Mouse (Mus musculus) yolk sac, embryonic 10.5 days (tissue): ENCODE data around the gene Gm48552.

Source experiments
- DNase-seq: peaks from one replicate; pipeline ENCODE4 v3.0.0-alpha.2; 2017; ENCODE audit warnings: low spot score

Gm48552 gene

DNA sequence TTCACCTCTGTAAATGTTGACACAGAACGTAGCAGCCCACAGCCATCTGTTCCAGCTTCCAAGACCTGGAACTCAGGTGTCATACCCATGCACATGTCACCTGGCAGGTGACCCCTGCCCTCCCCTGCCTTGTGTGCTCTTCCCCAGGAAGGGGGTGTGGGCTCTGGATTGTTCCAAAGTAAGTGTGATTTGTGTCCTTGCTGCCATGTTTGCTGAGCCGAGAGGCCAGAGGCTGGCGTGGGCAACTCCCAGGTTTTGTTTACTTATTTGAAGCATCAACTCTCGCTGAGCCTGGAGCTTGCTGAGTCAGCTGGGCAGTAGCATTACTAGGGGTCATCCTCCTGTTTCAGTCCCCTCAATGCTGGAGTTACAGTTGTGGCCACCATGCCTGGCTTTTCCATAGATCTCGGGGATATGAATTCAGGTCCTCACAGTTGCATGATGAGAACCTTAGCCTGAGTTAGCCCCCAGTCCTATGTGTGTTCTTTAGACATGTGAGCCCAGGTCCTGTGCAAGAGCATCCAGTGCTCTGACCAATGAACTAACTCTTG lies at the start of gene Gm48552:
TSS of gene Gm48552 (plus strand) at position 501 of the 551 bp plus-strand sequence.
- DNase-seq, result peak; percentile 71

DNA sequence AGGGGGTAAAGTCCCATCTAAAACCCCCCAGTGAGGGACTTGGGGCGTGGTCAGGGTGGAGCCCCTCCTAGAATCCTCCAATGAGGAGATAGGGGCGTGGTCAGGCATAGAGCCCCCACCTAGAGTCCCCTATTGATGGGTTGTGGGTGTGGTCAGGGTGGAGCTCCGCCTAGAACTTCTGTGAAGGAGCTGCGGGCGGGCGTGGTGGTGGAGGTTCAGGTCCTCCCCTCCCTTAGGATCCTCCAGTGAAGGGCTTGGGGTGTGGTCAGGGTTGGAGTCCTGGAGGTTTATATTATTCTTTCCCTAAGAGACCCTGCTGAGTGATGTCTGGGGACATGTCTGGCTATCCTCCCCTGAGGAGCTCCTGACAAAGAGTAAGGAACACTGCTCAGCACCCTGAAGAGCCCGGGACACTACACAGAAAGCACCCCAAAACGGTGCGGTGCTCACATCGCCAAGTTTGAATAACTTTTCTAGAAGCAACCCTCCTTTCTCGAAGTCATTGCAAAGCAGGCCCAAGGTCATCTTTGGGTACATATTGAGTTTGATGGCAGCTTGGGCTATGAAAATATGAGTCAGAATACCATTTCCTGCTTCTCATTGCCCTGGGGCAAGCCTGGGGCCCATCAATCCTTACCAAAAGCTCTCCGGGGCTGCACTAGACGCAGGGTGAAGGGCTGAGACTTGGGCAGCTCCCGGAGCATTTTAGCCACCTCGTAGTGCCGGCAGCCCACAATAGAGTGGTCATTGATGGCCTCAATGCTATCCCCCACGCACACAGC lies 48.1 kb upstream of the Gm48552 start:
- DNase-seq, result no peak

DNA sequence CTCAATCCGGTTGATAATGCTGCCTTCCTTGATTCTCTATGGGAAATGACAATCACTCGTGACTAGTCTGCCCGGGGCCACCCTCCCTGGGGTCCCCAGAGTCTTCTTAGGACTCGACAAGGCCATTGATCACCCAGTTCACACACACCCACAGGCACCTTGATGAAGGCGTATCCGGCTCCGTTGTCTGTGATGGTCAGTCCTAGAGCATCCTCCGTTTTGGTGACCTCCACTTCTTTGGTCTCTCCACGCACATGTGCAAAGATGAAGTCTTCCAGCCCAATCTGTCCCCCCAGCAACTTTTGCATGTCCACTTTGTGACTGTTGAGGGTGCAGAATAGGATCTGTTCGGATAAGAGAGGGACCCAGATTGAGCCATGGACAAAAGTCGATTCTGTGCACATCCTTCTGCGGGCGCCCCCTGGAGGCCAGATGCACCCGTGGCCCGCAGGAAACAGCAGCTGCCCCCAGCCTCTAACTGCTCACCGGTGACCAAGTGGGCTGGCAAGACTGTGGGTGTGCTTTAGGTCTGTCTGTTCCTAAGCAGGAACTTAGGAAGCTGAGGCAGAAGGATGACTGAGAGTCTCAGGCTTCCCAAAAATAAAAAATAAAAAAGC lies 47.4 kb upstream of the Gm48552 start:
- DNase-seq, result no peak

DNA sequence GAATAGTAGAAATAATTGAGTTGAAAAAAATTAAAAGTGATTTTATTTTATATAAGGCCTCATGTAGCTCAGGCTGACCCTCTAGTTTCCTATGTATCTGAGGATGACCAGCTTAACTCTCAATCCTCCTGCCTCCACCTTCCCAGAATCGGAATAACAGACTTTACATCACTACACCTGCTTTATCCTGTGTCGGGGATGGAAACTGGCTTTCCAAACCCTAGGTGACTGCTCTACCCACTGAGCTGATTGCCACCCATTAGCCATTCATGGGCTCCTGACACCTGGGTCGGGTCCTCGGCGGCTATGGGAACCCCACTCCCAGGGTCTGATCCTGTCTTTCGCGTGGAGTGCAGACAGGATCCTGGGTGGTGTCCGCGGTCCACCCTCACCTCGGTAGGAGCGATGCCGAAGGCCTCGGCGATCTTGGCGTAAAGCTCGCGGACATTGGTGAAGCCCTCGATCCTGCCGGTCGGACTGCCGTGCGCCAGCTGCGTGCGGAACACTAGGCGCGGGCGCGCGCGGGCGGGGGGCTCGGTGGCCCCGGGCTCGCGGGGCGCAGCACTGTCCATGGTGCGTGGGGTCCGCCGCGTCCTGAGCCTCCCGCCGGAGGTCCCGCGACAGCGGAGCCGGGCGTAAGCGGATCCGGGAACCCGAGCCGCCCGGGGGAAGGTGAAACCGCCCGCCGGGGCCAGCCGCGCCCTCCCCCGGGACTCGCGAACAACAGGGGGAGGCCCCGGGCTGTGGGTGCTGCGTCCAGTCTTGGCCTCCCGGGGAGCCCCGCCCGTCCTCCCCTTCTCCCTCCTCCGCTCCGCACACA lies 45.9 kb upstream of the Gm48552 start, which contains the start of gene Gipc3:
TSS of gene Gipc3 (minus strand) at position 581 of the 820 bp plus-strand sequence.
- no peak for DNase-seq

DNA sequence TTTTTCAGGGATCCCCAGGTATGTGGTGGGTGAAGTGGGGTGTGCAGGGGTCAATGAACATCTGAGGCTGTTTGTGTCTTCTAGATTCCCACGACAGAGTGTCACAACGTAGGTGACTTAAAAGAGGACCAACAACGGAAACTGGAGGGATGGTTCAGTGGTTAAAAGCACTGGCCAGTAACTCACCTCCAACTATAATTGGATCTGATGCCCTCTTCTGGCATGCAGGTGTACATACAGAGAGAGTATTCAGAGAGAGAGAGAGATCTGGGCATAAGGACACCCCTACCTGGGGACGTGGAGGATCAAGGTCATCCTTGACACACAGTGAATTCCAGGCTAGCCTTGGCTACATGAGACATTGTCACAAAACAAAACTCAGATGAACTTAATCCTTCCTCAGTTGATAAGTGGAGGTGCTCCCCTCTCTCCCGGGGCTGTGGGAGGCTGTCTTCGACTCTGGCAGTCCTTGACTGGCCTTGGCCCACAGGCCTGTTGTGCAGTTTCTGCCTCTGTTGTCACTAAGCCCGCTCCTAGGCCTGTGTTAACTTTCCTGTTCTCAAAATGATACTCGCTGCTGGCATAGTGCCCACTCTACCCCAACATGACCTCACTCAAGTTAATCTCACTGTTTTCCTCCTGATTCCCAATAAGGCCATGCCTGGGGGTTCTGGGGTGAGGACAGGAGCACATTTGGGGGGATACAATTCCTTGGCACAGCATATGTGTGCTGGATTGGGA lies 44.2 kb upstream of the Gm48552 start:
- no peak for DNase-seq

DNA sequence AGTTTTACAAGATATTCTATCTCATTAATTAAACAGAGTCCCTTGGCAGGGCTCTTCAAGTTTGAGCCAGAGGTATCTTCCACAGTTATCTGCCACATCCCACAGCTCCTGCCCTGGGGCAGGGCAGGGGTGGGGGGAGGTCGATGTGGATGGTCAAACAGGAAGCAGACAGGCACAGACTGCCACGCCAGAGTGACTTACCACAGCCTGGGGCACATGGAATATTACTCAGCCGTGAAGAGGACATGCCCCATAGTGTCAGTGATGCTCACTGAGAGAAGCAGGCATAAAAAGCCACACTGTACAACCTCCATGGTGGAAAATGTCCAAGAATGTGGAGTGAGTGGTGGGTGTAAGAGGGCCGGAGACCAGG lies 43.7 kb upstream of the Gm48552 start:
- DNase-seq, result no peak

DNA sequence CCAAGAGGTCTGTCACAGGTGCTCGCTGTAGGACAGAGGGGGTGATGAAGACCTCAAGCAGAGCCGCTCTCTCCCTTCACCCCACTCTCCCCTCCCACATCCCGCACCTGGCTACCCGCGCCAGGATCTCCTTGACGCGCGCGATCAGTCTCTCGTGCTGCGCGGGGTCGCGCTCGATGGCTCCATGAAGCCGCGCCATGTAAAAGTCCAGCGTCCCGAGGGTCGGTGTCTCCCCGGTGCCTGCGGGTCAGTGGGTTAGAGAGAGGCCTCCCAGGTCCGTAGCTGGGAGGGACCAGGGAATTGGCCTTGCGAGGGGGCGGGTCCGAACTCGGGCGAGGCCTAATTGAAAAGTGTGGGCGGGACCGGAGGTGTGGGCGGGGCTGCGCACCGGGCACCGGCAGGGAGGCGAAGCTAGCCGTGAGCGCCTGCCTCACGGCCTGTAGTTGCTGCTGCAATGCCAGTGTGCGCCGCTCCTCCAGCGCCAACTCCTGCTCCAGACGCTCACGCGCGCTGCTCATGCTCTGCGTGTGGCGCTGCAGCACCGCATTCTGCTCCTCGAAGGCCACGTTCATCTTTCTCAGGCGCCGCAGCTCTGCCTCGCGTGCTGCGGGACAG lies 42.2 kb upstream of the Gm48552 start:
- peak; percentile 63 for DNase-seq

DNA sequence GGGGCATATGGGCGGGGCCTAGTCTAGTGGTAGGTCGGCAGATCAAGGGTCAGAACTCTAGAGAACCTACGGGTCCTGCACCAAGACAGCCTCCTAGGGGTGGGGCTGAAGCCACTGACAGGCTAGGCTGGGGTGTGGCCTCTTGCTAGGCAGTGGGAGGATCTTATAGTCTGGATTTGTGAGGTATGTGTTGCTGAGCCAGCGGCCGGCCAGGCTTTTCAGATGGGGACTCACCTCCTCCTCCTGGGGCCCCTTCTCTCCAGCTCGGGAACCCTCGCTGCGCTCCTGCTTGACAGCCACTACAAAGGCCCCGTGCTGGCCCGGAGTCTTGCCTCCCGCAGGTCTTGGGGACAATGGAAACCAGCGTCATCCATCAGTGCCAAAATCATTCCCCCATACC lies 39.7 kb upstream of the Gm48552 start:
- DNase-seq, result peak; percentile 91

DNA sequence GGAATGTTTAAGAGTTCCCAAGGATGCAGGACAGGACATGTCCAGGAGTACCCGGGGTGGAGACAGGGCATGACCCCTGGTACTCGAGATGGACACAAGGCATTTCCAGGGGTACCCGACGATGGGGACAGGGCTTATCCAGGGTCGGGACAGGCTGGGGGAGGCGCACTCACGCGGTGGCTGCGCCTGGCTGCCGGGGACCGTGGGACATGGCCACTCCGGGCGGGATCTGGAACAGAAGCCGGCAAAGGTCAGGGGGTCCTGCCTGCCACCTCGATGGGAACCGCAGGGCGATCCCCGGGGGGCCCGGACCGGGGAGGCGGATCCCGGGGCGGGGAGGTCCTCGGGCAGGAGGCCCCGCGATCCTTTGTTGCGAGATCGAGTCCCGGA lies 38.8 kb upstream of the Gm48552 start:
- no peak for DNase-seq

DNA sequence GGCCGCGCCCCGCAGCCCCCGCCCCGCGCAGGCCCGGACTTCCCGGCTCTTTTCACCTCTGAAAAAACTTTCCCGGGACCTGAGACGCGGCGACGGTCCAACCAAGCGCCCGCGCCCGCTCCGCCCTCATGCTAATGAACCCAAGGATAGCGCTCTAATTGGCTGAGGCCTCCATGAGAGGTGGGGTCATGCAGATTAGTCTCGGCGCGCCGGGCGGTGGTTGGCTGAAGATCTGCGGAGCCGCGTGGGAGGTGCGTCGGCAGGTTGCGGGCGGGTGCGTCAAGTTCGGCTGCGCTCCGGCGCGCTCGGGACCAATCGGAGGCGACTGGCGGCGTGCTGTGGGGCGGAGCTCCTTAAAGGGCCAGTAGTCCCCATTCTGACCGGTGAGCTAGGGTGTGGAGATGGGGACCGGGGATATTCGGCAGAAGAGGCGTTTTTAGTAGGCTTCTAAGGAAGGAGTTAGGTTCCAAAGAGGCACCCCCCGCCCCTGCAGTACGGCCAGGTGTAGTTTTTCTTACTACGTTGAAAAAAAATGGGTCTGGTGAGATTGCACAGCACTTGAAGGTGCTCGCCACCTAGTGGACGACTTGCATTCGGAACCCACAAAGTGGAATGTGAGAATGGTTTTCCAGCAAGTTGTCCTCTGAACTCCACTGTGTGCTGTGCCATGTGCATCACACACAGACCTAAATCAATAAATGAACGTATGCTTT lies 38.3 kb upstream of the Gm48552 start, which contains the start of gene Hmg20b:
TSS of gene Hmg20b (minus strand) at position 130 of the 713 bp plus-strand sequence.
- DNase-seq, result peak; percentile 99

DNA sequence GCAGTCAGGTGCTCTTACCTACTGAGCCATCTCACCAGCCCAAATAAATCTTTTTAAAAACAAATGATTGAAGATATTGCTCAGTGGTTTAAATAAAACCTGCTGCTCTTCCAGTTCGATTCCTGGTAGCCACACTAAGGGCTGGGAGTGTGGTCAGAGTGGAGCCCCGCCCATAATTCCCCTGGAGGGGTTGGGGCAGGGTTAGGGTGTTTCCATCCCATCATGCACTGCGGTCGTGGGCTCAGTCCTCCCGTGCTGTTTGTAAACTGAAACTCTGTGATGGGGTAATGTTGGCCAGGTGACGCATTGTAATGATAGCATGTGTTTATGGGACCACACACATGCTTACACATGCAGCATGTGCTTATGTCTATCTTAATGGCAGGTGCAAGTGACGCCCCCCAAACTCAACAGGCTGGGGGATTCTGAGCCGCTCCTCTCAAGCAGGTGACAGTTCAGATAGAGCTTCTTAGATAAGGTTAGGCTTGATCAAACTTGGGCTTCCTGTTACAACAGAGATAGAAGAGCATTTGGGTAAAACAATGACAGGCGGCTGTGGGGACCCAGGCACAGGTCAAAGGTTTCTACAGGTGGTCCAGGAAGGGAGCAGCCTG lies 37.0 kb upstream of the Gm48552 start:
- peak; percentile 85 for DNase-seq

DNA sequence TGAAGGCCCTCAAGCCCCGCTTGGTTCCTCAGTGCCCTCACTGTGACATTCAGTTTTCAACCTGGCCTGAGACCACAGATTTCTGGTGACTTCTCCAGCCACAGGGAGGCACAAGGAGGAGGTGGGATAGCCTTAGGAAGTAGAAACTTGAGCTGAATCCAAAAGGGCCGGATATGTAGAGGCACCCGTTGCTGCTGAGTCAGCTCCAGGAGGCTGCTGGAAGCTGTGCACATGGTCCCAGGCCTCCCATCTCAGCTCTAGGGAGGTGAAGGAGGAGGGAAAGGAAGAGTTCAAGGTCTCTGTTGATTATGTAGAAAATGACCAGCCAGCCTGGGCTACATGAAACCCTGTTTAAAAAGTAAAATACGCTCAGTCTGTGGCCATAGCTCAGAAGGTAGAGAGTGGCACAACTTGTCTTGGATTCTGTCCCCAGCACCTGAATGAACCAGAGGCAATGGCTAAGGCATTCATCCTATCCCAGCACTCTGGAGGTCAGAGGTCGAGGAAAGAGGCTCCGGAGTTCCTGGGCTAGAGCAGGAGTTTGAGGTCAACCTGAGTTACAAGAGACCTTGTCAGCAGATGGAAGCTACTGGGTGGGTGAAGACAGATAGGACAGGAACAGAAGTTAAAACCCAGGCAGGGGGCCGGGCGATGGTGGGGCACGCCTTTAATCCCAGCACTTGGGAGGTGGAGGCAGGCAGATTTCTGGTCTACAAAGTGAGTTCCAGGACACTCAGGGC lies 33.9 kb upstream of the Gm48552 start:
- peak; percentile 74 for DNase-seq

DNA sequence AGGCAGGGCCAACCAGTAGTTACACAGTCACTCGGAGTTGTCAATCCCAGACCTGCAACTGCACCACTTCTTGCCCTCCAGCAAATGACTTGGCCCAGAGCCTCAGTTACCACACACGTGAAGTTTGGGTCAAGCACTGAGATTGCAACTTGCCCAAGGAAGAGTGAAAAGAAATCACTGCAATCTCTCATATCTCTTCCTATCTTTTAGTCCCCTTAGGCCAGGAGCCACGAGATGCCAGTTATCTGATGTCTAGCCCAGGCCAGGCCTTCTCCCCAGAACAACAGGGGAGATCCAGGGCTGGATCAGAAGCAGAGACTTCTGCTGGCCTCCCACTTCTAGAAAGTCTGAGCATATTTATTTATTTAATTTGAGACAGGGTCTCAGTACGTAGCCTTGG lies 33.3 kb upstream of the Gm48552 start:
- DNase-seq, result no peak

DNA sequence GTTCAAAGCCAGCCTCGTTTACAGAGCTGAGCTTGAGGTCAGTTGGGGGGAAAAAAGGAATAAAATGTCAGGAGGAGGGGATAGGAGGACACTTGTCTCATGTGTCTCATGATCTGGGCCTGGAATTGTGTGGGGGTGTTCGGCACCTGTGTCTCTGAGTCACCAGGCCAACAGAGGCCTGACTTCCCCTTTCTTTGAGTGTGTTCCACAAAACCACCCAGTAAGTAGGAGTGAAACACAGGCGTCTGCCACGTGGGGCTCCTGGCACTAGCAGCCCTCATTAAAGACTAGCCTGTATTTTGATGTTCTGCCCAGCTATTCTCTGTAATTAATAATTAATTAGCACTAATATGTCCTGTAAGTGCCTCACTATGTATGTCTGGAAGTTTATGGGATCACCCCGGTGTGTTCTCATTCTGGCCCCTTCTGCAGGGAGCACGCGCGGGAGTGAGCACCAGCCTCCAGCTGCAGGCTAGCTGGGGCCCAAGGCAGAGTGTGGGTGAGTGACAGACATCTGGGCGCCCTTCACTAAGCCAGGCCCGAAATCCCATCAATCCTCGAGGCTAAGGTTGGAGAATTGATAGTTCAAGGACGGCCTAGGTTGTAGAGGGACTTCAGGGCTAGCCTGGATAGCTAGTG lies 32.3 kb upstream of the Gm48552 start:
- no peak for DNase-seq

DNA sequence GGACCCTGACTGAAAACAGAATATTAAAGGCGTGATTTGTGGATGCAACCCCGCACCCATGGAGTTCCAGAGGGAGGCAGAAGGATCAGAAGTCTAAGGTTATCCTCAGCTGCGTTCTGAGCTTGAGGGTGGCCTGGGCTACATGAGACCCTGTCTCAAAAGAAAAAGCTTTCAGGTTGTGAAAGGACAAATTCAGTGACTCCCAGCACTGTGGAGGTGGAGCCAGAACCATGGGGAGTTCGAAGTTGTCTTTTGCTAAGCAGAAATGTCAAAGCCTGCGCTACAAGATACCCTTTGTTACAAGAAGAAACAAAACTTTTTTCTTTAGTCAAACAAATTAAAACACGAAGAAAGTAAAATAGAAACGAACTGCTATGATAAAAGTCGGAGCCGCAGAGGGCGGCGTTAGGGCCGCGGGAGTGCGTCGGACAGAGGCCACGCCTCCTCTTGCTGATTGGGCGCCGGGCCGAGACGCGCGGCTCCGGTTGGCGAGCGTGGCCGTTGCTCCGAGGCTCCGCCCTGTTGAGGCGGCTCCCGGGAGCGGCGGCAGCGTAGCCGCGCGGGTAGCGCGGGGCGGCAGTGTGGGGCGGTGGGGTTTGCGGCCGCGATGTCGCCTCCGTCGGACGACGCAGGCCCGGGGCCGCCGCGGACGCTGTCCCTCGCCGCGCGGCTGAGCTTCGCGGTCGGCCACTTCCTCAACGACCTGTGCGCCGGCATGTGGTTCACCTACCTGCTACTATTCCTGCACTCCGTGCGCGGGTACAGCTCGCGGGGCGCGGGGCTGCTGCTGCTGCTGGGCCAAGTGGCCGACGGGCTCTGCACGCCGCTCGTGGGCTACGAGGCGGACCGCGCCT lies 31.6 kb upstream of the Gm48552 start, which contains the start of gene Mfsd12:
TSS of gene Mfsd12 (plus strand) at position 501 of the 854 bp plus-strand sequence.
- peak; percentile 87 for DNase-seq

DNA sequence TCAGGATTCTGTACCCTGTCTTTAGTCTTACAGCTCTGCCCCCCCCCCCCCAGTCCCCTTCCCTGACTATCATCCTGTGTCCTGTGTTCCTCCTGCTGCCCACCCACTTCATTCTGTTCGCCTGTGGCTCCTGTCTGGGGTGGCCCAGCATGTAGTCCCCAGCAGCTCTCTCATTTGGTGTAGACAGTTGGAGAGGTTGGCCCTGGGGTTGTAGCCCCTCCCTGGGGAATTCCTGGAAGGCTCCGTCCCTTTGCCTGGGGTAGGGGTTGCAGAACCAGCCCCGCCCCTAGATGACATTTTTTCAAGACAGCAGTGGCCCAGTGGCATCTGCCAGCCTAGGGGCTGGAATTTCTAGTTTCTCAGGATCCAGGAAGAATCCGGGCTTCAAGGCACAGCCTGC lies 30.6 kb upstream of the Gm48552 start:
- DNase-seq, result peak; percentile 86

DNA sequence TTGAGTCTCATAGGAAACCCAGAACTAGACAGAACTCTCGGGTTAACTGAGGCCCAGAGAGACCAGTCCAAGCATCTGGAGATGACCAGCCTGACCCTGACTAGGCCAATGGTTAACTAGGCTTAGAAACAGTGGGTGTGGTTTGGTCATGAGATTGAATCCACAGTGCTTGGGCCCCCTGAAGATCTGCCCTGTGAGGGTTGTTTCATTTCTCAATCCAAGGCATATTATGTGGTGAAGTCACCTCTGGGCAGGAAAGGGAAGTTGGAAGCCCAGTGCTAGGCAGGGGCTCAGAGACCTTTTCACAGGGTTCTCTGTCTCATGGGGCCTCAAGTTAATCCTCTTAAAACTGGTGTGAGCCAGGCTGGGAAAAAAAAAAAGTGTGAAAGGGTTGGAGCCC lies 30.0 kb upstream of the Gm48552 start:
- peak; percentile 82 for DNase-seq

DNA sequence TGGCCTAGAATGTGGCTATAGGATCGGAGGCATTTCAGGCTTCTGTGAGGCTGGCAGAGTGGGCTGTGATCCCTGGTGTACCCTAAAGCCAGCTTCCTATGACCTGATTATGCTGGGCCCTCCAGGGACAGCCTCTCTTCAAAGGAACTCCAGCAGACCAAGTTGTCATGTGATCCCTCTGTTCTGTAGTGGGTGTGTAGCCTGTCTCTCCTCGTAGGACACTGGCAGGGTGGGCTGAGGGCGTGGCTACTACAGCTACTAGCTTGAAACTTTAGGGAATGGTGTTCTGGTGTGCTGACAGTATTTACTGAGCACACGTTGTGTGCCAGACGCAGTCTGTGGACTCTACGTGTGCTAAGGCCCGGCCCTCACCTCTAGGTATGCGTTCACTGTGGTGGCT lies 28.1 kb upstream of the Gm48552 start:
- DNase-seq, result no peak
